Mouse (Mus musculus) mature B cell (primary cell): Measurements from ENCODE around the gene Rabgap1.

Experiments
- in situ Hi-C: fragments of 300-500 bp; cut with MboI; formaldehyde crosslinking; loops from 2 replicates; pipeline ENCODE4 v1.14.3; 2019

Rabgap1 gene

DNA sequence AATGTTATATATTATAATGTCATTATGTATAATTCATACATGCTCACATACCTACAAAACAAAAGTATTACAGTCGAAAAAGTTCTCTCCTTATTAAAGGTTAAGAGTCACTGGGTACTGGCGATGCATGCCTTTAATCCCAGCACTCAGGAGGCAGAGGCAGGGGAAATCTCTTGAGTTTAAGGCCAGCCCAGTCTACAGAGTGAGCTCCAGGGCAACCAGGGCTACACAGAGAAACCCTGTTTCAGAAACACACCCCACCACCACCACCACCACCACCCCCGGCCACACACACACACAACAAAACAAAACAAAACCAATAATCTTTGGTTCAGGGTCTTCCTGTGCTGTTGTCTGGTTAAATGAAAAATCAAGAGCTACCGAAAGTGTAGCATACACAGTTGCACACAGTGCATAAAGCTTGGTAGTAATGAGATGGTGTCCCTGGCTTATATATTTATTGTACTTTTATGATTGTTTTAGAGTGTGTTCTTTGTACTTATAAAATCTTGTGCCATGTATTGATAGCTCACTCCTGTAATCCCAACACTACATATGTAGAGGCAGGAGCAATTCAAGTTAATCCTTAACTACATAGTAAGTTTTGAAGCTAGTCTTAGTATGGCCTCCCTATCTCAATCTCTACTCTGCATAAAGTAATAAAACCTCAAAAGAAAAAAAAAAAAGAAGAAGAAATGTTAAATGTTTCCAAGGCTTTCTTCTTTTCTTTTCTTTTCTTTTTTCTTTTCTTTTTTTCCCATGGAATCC is 68.2 kb downstream of the Rabgap1 start:
- in situ Hi-C loops, result no loop called here

DNA sequence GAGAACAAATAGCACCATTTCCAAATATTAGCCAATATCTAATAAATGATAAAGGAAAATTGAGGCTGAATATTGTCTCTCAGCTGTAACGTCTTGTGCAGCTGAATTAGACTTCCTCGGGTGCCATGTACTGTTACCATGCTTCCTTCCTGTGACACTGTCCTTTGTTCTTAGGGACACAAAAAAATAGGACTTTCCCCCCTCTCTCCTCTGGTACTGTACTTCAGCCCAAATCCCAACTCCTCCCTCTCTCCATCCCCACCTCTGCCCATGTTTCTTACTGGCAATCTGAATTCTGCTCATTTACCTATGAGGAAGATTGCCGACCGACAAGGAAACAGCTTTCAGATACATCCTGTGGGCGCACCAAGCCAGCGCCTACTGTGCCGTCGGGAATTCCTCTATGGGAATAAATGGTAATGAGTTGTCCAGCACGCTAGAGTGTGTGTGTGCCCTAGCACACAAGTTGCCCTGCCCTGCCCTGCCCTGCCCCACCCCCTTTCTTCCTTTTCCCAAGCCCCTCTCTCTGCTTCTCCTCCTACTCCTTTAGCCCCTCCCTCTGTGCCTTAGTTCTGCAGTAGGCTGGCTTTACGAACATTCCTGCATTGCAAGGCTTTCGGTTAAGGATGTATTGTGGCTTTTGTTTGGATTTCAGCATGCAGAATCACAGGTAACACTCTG is 73.1 kb downstream of the Rabgap1 start, which contains the start of gene Gpr21:
Gpr21 (plus strand) TSS at position 303 of the 681 bp plus-strand sequence.
- in situ Hi-C loops, result no loop called here

DNA sequence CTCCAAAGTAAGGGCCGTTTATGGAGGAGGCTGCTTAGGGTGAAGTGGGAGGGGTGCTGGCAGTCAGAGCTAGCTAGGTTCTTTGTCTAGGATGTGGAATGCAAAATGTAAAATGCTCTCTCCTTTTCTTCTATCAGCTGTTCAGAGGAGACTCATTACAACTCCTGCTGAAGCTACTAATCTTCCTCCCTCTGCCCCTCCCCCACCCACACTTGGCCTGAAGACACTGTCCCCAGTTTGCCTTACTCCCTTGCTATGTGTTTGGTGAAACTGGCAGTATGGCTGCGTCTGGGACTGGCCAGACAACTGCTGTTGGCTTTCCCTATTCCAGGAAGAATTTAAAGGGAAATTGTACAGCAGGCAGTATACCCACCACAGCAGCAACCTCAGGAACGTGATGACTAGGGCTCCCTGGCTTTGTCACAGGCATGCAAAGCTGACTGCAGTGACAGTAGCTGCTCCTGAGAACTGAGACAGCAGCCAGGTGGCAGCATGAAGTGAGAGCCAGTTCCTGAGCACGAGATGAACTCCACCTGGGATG is 73.9 kb downstream of the Rabgap1 start:
- in situ Hi-C loops, result no loop called here

DNA sequence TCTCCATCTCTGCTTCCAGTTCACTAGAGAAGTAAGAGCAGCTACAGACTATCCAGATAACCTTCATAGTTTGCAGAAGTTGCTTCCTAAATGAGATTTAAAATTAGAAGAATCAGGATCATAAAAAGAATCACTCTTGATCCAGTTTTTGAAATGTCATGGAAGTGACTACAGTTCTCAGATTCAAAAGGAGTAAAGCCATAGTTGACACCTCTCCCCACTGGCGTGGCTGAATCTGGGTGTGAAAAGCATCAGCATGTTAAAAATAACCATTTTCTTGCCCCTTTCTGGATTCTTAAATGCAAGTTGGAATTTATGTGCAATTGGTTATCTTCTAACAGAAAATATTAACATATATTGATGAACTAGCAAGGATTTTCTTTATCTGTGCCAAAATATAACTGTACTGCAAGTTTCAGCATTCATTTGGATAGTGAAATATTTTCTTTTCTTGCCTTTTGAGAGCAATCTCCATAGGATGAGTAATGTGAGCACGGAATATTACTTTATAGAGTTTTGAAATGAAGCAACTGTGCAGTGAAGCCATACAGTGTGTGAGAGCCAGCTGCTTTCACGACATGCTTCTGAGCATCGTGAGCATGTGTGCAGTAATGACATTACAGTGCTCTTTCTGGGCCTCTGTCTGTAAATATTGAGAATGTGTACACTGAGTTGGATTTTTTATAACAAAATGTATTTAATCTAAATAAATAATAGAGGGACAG is 75.6 kb downstream of the Rabgap1 start:
- in situ Hi-C loops, result no loop called here

DNA sequence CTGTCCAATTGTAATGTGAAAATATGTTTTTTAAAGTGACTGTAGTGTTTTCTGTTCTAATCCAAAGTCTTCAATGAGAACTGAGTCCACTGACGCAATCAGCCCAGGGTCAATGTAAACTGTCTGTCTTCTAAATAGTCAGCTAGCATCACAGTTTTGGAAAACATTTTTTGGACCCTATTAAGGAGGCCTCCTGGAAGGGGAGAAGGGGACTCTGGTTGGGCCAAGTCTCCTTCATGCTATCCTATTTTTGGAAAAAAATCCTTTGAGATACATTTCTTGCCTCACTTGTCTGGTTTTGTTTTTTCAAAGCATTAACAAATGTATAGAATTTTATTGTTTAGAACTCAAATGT is 76.2 kb downstream of the Rabgap1 start:
- in situ Hi-C loops, result no loop called here

DNA sequence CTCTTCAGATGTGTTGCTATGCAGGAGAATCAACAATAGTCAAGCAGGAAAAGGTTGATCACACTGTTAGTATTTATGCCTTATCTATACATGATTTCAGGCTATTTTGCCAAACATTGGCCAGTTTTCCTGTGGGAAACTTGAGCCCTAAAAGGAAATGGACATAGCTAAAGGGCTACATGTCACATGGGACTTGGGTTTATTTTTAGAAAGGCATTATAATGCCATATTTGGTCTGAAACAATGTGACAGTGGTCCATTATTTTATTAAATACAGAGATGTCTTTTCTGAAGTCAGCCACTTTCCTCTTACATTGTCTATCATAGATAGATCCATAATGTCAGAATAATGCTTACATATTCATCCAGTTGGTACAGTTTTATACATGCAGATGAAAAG is 84.5 kb downstream of the Rabgap1 start:
- in situ Hi-C loops, result no loop called here

DNA sequence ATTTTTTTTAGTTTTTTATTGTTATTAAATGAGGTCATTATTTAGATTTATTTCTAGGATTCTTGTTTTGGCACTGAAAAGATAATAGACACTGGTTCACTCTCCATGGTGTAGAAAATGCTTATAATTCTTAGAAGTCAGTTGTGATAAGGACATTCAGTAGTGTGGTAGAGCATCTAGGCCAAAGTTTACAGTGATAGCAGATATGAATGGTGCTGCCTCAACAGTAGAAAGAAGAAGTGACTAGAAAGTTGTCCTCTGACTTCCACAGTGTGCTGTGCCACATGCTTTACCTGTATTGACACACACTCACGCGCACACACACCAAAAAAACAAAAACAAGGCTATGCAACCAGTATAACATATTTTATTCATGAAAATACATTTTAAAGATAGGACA is 86.3 kb downstream of the Rabgap1 start:
- in situ Hi-C loops, result no loop called here

DNA sequence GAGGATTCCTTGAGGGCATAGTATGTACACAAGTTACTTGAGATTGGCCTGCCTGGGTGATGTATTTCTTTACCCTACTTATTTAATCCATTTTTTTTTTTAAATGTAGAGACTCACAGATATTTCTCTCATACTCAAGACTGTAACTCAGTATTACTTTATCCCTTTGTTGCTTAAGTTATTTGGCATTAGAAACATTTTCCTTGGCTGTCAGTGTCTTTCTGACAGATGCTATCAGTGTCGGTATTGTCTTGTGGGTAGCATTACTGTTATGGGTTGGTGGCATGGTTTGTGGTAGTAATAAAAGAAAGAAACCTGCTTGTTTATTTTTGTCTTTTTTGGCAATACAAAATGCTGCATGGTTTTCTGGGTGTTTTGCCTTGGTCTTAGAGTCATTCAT is 87.7 kb downstream of the Rabgap1 start:
- in situ Hi-C loops, result no loop called here

DNA sequence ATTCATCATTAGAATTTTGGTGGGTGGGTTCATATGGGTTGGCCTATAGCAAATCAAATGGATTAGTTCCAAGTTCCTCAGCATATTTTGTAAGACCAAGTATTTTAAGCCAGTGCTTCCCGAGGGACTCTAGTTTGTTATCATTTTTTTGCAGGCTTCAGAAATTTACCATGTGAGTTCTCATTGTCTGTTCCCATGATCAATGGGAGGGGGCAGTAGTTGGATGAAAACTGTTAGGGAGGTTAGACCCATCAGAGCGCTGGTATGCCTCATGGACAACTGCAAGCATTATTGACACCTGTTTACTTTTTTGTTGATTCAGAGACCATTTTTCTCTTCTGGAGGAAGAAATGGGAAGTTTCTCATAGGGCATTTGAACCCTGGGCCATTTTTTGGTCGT is 88.6 kb downstream of the Rabgap1 start:
- in situ Hi-C loops, result no loop called here

DNA sequence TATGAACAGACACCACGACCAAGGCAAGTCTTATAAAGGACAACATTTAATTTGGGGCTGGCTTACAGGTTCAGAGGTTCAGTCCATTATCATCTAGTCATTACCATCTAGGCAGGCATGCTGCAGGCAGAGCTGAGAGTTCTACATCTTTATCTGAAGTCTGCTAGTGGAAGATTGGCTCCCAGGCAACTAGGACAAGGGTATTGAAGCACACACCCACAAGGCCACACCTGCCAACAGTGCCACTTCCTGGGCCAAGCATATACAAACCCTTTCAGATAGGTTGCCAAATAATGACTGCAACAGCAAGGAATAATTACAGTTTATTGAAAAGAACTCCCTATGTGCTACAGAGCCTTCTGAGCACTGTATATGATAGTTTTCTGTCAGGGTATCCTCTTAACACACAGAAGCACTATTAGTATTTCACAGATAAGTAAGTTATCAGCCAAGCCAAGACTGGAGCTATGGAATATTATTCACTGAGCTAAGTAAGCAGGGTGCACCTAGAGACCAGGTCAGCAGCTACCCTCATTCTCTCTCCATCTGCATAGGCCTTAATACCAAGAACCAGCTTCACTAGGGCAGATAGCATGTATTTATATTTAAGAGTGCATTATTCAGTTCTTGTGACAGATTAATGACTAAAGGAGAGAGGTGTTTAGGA is 106.4 kb downstream of the Rabgap1 start:
- in situ Hi-C loops, result no loop called here

DNA sequence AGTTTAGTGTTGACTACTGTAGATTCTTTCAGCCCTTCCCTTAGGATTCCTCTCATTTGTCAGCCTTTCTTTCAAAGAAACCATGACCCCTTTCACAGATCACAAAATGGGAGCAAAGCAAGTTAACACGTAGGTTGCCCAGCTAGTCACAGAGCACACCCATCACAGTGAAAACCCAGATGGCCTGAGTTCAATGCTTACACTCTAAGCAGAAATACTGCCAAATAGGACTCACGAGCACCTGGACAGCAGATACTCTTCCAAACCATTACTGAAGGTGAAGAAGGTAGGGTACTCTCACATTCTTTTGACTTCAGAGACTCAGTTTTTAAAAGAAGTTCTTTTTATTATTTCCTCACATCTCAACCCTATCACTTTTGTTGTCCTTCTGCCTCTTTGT is 113.3 kb downstream of the Rabgap1 start:
- in situ Hi-C loops, result no loop called here

DNA sequence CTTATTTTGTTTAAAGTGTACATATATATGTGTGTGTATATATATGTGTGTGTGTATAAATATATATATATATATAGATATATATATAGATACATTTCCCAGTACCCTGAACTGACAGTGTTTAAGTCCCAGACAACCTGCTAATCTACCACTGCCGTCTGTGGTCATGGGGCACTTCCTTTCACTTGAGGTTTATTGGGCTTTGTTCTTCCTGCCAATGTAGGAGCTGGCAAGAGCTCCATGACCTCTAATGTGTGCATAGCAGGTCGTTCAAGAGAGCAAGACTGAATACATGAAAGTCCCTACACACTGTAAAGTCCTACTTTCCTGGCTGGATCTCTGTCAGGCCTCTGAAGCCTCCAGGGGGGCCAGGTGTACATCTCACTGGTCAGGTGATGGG is 122.5 kb downstream of the Rabgap1 start:
- in situ Hi-C loops, result no loop called here

DNA sequence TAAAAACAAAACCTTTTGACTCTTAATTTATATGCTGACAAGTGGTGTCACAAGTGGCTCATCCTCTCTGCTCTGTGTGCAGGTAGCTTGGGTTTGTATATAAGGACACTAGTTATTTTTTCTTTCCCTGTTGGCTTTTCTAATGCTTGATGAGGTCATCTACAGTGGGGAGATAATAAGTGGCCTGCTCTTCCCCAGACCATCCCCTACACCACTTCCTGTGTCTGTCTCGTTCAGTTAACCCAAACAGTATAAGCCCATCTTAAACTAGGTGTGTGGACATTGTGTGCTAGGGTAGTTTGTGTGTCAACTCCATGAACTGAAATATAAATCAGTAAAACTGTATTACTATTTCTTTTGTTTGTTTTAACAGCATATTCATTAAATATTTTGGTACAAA is 123.0 kb downstream of the Rabgap1 start:
- in situ Hi-C loops, result no loop called here

DNA sequence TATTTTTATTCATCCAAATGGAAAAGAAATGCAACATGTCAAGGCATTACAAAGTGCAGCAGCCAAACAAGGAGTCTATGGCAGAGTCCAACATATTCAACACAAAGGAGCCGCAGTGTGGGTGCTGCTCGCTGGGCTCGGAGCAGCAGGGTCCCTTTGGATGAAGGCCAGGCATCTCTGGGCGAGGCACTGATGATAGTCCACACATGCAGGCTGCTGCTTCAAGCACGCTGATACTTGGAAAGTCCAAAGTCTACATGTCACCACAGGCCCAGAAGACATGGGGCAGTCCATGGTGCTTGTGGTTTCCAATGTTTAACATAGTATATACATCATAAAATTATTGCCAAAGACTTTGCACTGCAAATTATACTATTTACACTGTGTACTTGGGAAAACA is 126.8 kb downstream of the Rabgap1 start:
- in situ Hi-C loops, result no loop called here

DNA sequence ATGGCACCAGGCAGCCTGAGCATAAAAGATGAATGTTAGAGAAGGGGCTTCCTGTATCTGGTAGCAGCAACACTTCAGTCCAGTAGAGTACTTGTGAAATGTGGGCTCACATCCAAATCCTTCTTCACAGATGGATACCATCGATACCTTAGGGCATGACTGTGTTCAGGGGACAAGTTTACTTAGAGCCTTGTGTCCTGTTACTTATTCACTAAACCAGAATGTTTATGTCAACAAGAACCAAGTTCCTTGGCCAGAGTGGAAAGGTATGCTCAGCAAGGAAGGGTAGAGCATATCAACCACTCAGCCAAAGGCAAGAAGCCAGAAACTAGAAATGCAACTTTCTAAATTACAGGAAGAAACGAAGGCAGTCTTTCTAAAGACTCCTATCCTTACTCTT is 127.6 kb downstream of the Rabgap1 start:
- in situ Hi-C loops, result no loop called here

DNA sequence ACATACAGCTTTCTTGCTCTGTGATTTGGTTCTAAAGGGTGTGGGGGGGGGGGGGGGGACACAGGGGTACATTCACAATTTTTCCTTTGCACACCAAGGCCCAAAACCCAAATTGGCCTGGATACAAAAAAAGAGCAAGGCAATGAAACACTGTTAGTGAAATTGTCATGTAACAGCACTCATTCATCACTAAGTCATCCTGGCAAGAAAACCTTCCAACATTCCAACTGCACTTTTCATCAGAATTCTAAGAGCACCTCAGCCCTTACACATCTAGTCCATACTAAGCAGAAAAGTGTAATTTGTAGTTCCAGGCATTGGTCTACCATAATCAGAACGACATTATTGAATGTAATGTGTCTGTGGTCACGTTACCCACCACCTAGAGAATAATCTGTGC is 129.1 kb downstream of the Rabgap1 start:
- in situ Hi-C loops, result no loop called here

DNA sequence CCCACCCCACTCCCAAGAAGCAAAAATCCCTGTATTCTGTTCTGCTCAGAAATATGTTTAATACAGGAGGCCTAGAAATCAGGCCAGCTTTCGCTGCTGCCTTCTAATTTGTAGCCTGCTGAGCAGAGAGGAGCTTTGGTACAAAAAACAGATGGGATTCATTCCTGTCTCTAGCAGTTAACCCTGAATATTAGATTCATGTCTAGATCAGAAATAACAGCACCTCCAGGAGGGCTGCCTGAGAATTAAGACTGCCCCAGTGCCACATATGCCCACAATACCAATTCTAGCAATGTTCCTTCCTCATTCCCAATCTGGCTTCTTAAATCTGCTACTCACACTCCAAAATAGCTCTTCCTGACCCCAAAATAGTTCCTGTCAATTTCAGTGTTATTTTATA is 133.6 kb downstream of the Rabgap1 start:
- in situ Hi-C loops, result no loop called here

DNA sequence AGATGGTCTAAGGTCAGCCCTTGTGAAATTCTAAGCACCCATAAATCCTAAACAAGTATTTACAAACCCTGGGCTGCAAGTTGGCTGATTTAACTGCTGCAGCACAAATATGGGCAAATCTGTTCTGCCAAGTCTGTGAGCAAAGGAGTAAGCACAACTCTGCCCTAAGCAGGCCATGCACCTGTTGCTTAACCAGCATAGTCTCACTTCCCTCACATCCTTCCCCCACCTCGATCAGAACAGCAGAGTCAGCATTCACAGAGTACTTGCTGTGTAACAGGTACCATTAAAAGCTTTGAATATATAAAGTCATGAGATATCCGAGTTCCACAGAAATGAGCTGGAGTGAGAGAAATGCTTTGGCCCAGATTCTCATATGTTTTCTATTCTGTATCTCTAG is 135.1 kb downstream of the Rabgap1 start:
- in situ Hi-C loops, result no loop called here

DNA sequence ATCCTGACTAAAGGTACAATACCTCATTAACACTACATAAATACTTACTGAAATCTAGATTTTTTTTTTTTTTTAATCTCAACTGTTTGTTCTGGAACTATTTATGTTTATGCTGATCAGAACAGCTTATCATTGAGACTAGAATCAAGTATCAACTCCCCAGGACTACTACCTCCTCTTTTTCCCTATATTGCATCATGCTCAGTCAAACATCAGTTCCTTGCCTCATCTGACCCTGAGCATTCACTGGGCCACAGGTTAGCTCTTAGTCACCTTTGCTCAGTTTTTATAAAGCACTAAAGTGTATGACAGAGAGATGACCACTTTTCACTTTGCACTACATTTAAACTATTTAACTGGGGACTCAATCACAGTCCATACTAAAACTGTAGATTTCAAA is 144.8 kb downstream of the Rabgap1 start:
- in situ Hi-C loops, result no loop called here
